Mouse (Mus musculus) ovary, adult 18-20 months (tissue): ENCODE data around the gene Ercc8.

Experiments
- DNase-seq: peaks from one replicate; pipeline ENCODE4 v3.0.0; 2022; ENCODE audit warnings: low spot score, mixed read lengths

Gene Ercc8

DNA sequence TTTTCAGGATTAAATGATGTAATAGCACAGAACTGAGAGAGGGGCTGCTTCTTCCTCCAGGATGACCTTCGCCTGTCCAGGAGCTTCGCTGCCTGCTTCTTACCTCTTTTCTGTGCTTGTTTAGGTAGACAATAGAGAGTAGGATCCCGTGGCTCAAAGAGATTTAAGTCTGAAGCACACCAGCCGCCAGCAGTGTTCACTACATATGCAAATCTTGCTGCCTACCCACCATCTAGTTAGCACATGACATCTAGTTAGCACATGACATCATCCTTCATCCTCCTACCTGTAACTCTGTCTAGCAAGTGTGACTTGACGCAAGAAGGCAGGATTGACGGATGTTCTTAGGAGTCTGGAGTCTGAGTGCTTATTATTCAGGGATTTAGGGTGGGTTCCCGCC lies 61.2 kb downstream of the Ercc8 start:
- no peak for DNase-seq

DNA sequence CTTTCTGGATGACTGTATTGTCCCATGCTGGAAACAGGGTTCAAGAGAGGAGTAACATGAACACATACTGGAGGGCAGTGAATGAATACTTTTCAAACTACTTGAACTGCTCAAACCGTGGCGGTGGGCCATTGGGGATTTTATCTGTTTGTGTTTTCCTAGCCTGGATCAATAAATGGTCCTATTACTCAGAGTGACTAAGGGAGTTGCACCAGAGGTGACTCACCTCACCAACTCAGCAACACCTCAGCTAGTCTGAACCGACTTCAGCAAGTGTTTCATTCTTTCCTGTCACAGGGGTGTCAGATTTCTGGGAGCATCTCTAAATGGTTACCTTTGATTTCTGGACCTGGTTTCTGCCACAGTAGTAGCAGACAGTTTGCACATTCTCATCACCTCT lies 70.7 kb downstream of the Ercc8 start:
- no peak for DNase-seq

DNA sequence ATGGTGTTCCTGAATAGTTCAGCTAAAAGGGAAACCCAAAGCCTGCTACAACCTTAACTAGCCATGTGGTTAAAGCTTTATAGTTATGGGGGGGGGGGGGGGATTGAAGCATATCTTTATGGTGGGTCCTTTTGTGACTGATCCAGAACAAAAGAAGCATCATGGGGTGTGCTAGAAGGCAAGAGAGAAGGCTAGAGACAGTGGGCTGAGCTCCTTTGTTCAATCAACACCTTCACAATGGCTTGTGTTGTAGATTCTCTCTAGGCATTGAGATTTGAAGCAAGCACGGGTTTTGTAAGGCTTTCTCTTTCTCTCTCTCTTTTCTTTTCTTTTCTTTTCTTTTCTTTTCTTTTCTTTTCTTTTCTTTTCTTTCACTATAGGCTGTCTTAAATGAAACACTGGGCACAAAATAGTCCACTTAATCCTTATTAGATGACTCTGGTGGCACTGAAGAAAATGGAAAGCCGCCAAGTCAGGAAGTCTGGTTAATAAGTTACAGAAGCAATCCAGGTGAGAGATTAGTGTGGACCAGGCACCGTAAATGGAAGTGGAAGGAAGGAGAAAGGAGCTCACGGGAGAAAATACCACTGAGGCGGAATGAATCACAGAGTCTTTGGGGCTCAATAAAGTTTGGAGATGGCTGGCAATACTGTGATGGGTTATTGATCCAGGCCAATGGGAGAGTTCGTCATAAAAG lies 71.3 kb downstream of the Ercc8 start:
- DNase-seq, result no peak

DNA sequence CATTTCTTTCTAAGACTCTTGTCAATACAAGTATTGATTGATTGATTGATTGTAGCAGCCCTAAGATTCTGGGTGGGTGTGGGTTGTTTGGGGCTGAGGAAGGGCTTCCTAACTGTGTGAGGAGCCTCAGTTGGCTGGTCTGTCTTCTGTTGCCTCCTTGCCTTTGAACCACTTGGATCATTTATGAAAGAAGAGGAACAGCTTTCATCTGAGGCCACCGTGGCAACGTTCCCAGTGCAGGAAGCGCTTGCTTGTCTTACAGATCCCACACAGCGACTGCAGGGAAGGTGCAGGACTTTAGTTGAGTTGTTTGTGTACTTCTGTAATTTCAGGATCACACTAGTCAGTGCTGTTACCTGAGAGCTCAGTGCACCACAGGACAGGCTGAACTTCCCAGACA lies 81.5 kb downstream of the Ercc8 start:
- DNase-seq, result no peak

DNA sequence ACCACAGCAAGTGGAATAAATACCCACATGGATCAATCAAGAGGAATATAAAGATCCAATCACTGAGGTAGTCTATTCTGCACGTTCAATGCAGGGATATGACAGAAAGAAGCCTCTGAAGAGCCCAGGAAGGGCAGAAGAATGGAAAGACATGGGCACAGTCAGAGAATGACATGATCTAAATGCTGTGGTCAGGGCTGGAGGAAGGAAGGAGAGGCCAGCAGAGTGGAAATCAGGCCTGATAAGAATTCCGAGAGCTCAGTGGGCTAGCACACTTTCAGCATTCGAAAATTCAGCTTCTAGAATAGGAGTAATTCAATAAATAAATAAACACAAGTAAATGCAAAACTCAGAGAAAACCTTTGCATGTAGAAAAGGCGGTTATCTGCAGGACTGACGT lies 83.2 kb downstream of the Ercc8 start:
- DNase-seq, result no peak
